Mouse (Mus musculus) layer of hippocampus, postnatal 25 days (tissue): ENCODE results near the gene Trim15. TPM values are rescaled to one million over a fixed set of nuclear protein-coding genes. Genes with fewer than 3 reads are reported as not detected.

Experiments used
- DNase-seq, 2 experiments: peaks; one replicate each; pipeline ENCODE4 v3.0.0; 2022; ENCODE audit warnings: mixed read lengths in 2 of 2, low spot score in 1 of 2; ENCODE audit errors: extremely low spot score in 1 of 2
- total RNA-seq, 2 experiments: library from RNA; stranded (reverse); gene quantifications; 2 replicates each; pipeline ENCODE4 v1.2.3; 2021

Gene Trim15
- total RNA-seq, 2 experiments from 2014 or later: not detected

GRCm38 (mm10) chr17:36832694-36833093 lies 34.3 kb downstream of the Trim15 start:
- no peak for DNase-seq

DNA sequence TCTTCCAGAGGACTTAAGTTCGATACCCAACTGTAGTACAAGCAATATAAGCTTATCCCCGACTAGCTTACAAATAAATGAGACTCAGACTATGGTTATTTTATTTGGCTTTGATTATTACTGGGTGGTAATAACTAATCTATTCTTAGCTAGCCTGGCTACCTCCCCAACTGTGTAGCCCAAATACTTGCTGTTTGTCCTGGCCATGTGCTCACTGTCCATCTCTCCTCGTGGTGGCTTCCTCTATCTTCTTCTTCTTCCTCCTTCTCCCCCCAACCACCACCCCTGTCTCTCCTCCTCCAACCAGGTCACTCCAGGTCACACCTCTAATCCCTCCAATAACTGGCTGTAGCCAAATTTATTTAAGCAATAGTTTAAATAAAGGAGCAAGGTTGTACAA lies 36.5 kb downstream of the Trim15 start:
- DNase-seq: no peak

DNA sequence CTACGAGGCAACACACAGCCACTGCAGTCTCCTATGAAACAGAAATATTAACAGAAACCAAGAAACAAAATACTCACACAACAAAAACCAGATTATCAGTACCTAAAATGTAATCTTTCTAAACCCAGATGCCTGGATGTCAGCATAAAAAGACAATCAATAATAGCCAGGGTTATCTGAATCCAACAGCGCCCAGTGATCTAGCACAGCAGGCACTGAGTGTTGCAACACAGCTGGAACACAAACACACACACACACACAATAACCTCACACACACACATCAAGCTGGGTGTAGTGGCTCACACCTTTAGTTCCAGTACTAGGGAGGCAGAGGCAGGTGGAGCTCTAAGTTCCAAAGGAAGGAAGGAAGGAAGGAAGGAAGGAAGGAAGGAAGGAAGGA lies 38.5 kb downstream of the Trim15 start:
- no peak for DNase-seq

GRCm38 (mm10) chr17:36826002-36826401 lies 41.0 kb downstream of the Trim15 start:
- peak; percentile 59 to 80 for DNase-seq

DNA sequence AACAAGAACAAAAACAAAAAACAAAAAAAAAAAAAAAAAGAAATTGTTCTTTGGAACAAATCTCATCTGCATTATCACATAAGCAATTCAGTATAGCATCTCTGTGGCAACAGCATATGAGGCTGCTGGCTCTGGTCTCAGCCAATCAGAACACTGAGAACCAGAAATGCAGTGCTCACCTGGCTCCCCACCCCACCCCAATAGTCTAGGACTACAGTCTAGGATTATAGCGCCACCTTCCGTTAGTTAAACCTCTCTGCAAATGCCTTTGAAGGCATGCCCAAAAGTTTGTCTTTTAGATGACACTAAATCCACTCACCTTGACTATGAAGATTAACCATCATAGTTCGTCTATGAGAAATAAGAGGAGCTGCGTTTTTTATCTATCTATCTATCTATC lies 41.5 kb downstream of the Trim15 start:
- DNase-seq: no peak

- peak; percentile 22 to 59 for DNase-seq
Measured at GRCm38 (mm10) chr17:36824005-36824404, 43.0 kb downstream of the Trim15 start.

DNA sequence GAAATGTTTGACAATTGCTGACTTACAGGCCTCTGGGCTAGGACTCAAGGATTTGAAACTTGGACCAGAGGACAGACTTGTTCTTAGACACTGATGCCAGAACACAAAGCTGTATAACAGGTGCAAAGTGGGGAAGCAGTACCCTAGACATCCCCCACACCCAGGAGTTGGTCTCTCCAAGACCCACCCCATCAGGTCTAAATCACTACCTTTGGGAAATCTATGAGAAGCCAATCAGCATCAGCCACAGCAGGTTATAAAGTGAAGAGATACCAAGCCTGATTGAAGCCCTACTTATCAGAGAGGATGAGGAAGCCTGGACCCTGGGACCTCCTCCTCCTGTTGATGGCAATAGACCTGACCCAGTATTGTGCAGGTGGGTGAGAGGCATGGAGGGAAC lies 55.1 kb downstream of the Trim15 start, which contains the start of gene H2-M10.6:
Gene H2-M10.6 (plus strand): TSS at position 301 of the 400 bp plus-strand sequence.
- DNase-seq: no peak

Other genes starting within 250 kb of the Trim15 start
- gene H2-M9, start 224.5 kb downstream of the Trim15 start, total RNA-seq: not detected
- not detected for gene H2-M1, start 195.0 kb downstream of the Trim15 start, total RNA-seq
- not detected for gene H2-M10.5, start 94.3 kb downstream of the Trim15 start, total RNA-seq
- not detected for gene H2-M10.6, start 55.0 kb downstream of the Trim15 start, total RNA-seq
- 10 to 100 TPM; 21.0 to 21.5 TPM for gene Trim26, start 30.1 kb downstream of the Trim15 start, total RNA-seq
- under 1 TPM in 1 of 2 experiments, not detected in 1; 0.12 TPM for gene Trim10, start 2.4 kb upstream of the Trim15 start, total RNA-seq
- not detected for gene Trim40, start 22.9 kb upstream of the Trim15 start, total RNA-seq
- gene Trim31, start 30.9 kb upstream of the Trim15 start, total RNA-seq: under 1 TPM in 1 of 2 experiments, not detected in 1; 0.15 TPM
- 1 to 10 TPM; 3.2 to 6.4 TPM for gene Rnf39, start 75.7 kb upstream of the Trim15 start, total RNA-seq
- 100 to 1,000 TPM; 122 to 145 TPM for gene Ppp1r11, start 84.5 kb upstream of the Trim15 start, total RNA-seq
- gene Znrd1, start 91.3 kb upstream of the Trim15 start, total RNA-seq: 10 to 100 TPM; 36.1 to 39.9 TPM
- gene Znrd1as, start 91.4 kb upstream of the Trim15 start, total RNA-seq: 1 to 10 TPM; 5.6 to 7.1 TPM
- under 1 TPM in 1 of 2 experiments, not detected in 1; 0.32 TPM for gene 2410137M14Rik, start 114.0 kb upstream of the Trim15 start, total RNA-seq
- gene H2-M5, start 122.3 kb upstream of the Trim15 start, total RNA-seq: 1 to 10 TPM; 1.2 TPM
- 10 to 100 TPM; 14.5 to 21.7 TPM for gene Zfp57, start 134.0 kb upstream of the Trim15 start, total RNA-seq
- 100 to 1,000 TPM in 1 of 2 experiments, 10 to 100 TPM in 1; 96.8 to 121 TPM for gene Mog, start 156.2 kb upstream of the Trim15 start, total RNA-seq
- gene Gabbr1, start 178.8 kb upstream of the Trim15 start, total RNA-seq: 100 to 1,000 TPM; 706 to 708 TPM
- under 1 TPM in 1 of 2 experiments, not detected in 1; 0.14 TPM for gene Olfr90, start 221.3 kb upstream of the Trim15 start, total RNA-seq
- not detected for gene Olfr91, start 231.1 kb upstream of the Trim15 start, total RNA-seq